Mouse (Mus musculus): ENCODE data around the gene Milr1. TPM values are rescaled to one million over a fixed set of nuclear protein-coding genes. Genes with fewer than 3 reads are reported as not detected.
A peak's percentile ranks its signal among the peaks of the same experiment; 100 is the strongest.
"Not testable (repeated sequence)": the region's sequence is repeated elsewhere in the genome, so short reads cannot be mapped to it uniquely, and the experiment has no call there.

Milr1 gene
- total and polyA plus RNA-seq, 2 experiments from 2014 or later = 0.37 TPM; not detected in 1

DNA sequence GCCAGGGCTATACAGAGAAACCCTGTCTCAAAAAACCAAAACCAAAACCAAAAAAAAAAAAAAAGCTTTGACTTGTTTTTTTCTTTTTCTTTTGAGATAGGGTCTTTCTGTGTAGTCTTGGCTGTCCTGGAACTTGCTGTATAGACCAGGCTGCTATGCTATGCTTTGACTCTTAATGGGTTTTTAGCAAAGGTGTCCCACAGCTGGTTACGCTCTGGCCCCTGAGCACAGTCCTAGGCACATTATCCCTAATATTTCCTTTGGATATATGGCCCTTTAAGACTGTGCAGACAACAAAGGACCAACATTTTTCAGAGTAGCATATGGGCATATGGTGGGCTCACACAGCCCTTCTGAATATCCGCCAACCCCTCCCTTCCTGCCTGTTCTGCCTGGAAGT, 11.9 kb upstream of the Milr1 start:
- peaks cover 13% of the 10 kb centered on the region for H3K4me1 ChIP-seq (ENCODE audit: insufficient read depth, low read length)

DNA sequence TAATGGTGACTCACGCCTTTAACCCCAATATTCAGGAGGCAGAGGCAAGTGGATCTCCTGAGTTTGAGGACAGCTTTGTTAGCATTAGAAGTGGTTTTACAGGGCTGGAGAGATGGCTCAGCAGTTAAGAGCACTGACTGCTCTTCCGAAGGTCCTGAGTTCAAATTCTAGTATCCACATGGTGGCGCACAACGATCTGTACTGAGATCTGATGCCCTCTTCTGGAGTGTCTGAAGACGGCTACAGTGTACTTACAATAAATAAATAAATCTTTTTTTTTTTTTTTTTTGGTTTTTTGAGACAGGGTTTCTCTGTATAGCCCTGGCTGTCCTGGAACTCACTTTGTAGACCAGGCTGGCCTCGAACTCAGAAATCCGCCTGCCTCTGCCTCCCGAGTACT, 10.3 kb upstream of the Milr1 start:
- DNase-seq (ENCODE audit: low spot score); ATAC-seq (ENCODE audit: low FRiP score); H3K9me3 ChIP-seq (ENCODE audit: low read length); H3K4me3 ChIP-seq (ENCODE audit: low read depth, low read length); H3K9ac ChIP-seq (replicated peaks; ENCODE audit: low read length, poor library complexity, severe bottlenecking); H3K36me3 ChIP-seq (ENCODE audit: insufficient read depth, low read length); H3K27me3 ChIP-seq (ENCODE audit: insufficient read depth, low read length); H3K27ac ChIP-seq (ENCODE audit: low read depth, low read length); H3K4me2 ChIP-seq (ENCODE audit: low read depth, low read length, poor library complexity, severe bottlenecking): not testable (repeated sequence)
- H3K4me1 ChIP-seq (ENCODE audit: insufficient read depth, low read length) = peaks cover 13% of the 10 kb centered on the region
- TF ChIP-seq CTCF (IDR thresholded peaks at IDR 0.05) = 0 out of 2 replicates have a peak, but pooled peaks have one; percentile 24
- 91% methylated on average over 5 of the region's 8 CpGs for WGBS

More for the DNA sequence above, 11.9 kb upstream of the Milr1 start:
- Histone ChIP-seq H3K36me3 (ENCODE audit: insufficient read depth, low read length) (no peaks in the 10 kb centered on the region), H3K9me3 (ENCODE audit: low read length) (no peaks in the 10 kb centered on the region), H3K4me3 (ENCODE audit: low read depth, low read length) (no peak overlapping the region), H3K9ac (replicated peaks; ENCODE audit: low read length, poor library complexity, severe bottlenecking) (no peak overlapping the region), H3K27ac (ENCODE audit: low read depth, low read length) (no peak overlapping the region), H3K4me2 (ENCODE audit: low read depth, low read length, poor library complexity, severe bottlenecking) (no peak overlapping the region), H3K27me3 (ENCODE audit: insufficient read depth, low read length) (no peaks in the 10 kb centered on the region)
- ATAC-seq (ENCODE audit: low FRiP score) (no peak), DNase-seq (ENCODE audit: low spot score) (no peak)
- TF ChIP-seq CTCF (IDR thresholded peaks at IDR 0.05) = no peak
- WGBS = 96% methylated on average over 2 of the region's 2 CpGs

DNA sequence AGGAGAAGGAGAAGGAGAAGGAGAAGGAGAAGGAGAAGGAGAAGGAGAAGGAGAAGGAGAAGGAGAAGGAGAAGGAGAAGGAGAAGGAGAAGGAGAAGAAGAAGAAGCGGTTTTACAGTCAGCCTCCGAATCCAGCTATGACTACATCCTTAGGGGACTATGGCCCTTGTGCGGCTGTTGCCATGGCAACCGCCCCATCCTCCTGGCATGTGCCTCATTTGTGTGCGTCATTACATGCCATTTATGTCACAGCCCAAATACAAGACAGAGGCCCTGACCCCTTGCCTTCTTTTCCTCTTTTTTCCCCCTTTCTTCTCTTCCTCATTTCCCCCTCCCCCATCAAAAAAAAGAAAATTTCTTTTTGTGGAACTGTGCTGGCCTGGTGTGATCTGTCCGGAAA, 9.8 kb upstream of the Milr1 start:
- no peak overlapping the region for H3K4me2 ChIP-seq (ENCODE audit: low read depth, low read length, poor library complexity, severe bottlenecking)
- peak; percentile 65 for DNase-seq (ENCODE audit: low spot score)
- no peak overlapping the region for H3K27ac ChIP-seq (ENCODE audit: low read depth, low read length)
- peaks cover 12% of the 10 kb centered on the region for H3K4me1 ChIP-seq (ENCODE audit: insufficient read depth, low read length)
- H3K27me3 ChIP-seq (ENCODE audit: insufficient read depth, low read length) = no peaks in the 10 kb centered on the region
- TF ChIP-seq CTCF (IDR thresholded peaks at IDR 0.05) = no peak
- H3K9ac ChIP-seq (replicated peaks; ENCODE audit: low read length, poor library complexity, severe bottlenecking) = no peak overlapping the region
- no peak overlapping the region for H3K4me3 ChIP-seq (ENCODE audit: low read depth, low read length)
- no peaks in the 10 kb centered on the region for H3K36me3 ChIP-seq (ENCODE audit: insufficient read depth, low read length)
- no peak for ATAC-seq (ENCODE audit: low FRiP score)
- no peaks in the 10 kb centered on the region for H3K9me3 ChIP-seq (ENCODE audit: low read length)
- 20% methylated on average over 6 of the region's 6 CpGs for WGBS

DNA sequence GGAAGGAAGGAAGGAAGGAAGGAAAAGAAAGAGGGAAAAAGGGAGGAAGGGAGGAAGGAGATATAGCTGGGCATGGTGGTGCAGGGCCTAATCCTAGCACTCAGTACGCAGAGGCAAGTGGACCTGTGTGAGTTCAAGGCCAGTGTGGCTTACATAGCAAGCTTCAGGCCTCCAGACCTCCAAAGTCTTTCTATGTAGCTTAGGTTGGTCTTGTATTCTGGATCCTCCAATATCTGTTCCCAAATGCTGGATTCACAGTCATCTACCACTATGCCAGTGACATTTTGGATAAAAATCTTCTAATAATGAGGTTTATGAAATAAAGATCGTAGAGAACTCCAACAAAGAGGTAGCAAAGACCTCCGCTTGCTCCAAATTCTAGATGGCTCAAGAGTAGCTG, 9.2 kb upstream of the Milr1 start:
- no peak overlapping the region for H3K4me3 ChIP-seq (ENCODE audit: low read depth, low read length)
- H3K9me3 ChIP-seq (ENCODE audit: low read length) = no peaks in the 10 kb centered on the region
- no peak overlapping the region for H3K4me2 ChIP-seq (ENCODE audit: low read depth, low read length, poor library complexity, severe bottlenecking)
- H3K27me3 ChIP-seq (ENCODE audit: insufficient read depth, low read length) = no peaks in the 10 kb centered on the region
- 95% methylated on average over 3 of the region's 3 CpGs for WGBS
- ATAC-seq (ENCODE audit: low FRiP score) (no peak), DNase-seq (ENCODE audit: low spot score) (no peak)
- peaks cover 8% of the 10 kb centered on the region; the same call in 1 of the 2 replicates for H3K4me1 ChIP-seq (ENCODE audit: insufficient read depth, low read length)
- no peak for TF ChIP-seq CTCF (IDR thresholded peaks at IDR 0.05)
- no peak overlapping the region for H3K27ac ChIP-seq (ENCODE audit: low read depth, low read length)
- H3K36me3 ChIP-seq (ENCODE audit: insufficient read depth, low read length) = no peaks in the 10 kb centered on the region
- no peak overlapping the region for H3K9ac ChIP-seq (replicated peaks; ENCODE audit: low read length, poor library complexity, severe bottlenecking)

DNA sequence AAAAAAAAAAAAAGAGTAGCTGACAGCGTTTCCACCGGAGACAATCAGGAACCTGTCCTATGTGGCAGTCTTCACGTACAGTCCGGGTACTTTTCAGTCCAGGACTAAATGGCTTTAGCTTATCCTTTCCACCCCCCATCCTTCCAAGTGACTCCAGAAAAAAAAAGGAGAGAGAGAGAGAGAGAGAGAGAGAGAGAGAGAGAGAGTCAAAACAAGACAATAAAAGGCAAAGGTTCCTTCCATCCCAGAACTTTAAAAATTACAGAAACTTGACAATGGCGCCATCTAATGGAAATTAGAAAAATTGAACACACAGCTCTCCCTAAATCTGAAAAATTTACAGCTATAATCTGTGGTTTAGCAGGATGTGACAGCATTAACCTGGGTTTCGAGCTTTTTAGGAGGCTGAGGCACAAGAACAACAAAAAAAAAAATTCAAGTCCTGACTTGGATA, 8.6 kb upstream of the Milr1 start:
- peak; percentile 71 for DNase-seq (ENCODE audit: low spot score)

DNA sequence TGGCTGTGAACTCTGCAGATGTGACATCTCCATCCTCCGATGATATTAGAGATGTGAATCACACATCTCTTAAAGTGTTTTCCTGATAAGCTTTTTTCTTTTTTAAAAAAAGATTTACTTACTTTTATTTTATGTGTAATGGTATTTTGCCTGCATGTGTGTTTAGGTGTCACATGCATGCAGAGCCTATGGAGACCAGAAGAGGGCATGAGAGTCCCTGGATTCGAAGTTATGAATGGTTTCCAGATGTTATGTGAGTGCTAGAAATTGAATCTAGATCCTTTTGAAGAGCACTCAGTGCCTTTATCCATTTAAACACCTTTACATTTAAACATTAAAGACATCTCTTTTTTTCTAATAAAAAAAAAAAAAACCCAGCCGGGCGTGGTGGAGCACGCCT, 6.1 kb upstream of the Milr1 start:
- Histone ChIP-seq H3K27ac (ENCODE audit: low read depth, low read length) (no peak overlapping the region), H3K9ac (replicated peaks; ENCODE audit: low read length, poor library complexity, severe bottlenecking) (no peak overlapping the region), H3K9me3 (ENCODE audit: low read length) (no peaks in the 10 kb centered on the region), H3K4me3 (ENCODE audit: low read depth, low read length) (no peak overlapping the region), H3K4me2 (ENCODE audit: low read depth, low read length, poor library complexity, severe bottlenecking) (no peak overlapping the region), H3K27me3 (ENCODE audit: insufficient read depth, low read length) (no peaks in the 10 kb centered on the region), H3K4me1 (ENCODE audit: insufficient read depth, low read length) (no peaks in the 10 kb centered on the region), H3K36me3 (ENCODE audit: insufficient read depth, low read length) (no peaks in the 10 kb centered on the region)
- no peak for DNase-seq (ENCODE audit: low spot score)
- ATAC-seq (ENCODE audit: low FRiP score) = no peak
- WGBS = 91% methylated on average over 5 of the region's 5 CpGs
- TF ChIP-seq CTCF (IDR thresholded peaks at IDR 0.05) = peak; percentile 51

More for the DNA sequence above, 8.6 kb upstream of the Milr1 start:
- peak; percentile 82 for TF ChIP-seq CTCF (IDR thresholded peaks at IDR 0.05)
- no peak for ATAC-seq (ENCODE audit: low FRiP score)
- 39% methylated on average over 6 of the region's 6 CpGs for WGBS
- Histone ChIP-seq H3K4me3 (ENCODE audit: low read depth, low read length) (no peak overlapping the region), H3K36me3 (ENCODE audit: insufficient read depth, low read length) (no peaks in the 10 kb centered on the region), H3K27me3 (ENCODE audit: insufficient read depth, low read length) (no peaks in the 10 kb centered on the region), H3K4me2 (ENCODE audit: low read depth, low read length, poor library complexity, severe bottlenecking) (no peak overlapping the region), H3K9me3 (ENCODE audit: low read length) (no peaks in the 10 kb centered on the region), H3K27ac (ENCODE audit: low read depth, low read length) (no peak overlapping the region), H3K4me1 (ENCODE audit: insufficient read depth, low read length) (peaks cover 3% of the 10 kb centered on the region; the same call in 1 of the 2 replicates), H3K9ac (replicated peaks; ENCODE audit: low read length, poor library complexity, severe bottlenecking) (no peak overlapping the region)

DNA sequence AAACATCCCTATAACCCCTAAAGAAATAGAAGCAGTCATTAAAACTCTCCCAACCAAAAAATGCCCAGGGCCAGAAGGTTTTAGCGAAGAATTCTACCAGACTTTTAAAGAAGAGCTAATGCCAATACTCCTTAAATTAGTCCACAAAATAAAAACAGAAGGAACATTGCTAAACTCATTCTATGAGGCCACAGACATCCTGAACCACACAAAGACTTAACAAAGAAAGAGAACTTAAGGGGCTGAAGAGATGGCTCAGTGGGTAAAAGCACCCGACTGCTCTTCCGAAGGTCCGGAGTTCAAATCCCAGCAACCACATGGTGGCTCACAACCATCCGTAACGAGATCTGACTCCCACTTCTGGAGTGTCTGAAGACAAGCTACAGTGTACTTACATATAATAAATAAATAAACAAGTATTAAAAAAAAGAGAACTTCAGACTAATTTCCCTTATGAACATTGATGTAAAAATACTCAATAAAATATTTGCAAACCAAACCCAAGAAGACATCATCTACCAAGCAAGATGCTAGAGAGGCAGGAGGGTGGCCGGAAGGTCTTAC, 1.4 kb upstream of the Milr1 start:
- H3K4me2 ChIP-seq (ENCODE audit: low read depth, low read length, poor library complexity, severe bottlenecking); H3K27me3 ChIP-seq (ENCODE audit: insufficient read depth, low read length); H3K27ac ChIP-seq (ENCODE audit: low read depth, low read length); DNase-seq (ENCODE audit: low spot score); H3K9ac ChIP-seq (replicated peaks; ENCODE audit: low read length, poor library complexity, severe bottlenecking); H3K4me1 ChIP-seq (ENCODE audit: insufficient read depth, low read length); ATAC-seq (ENCODE audit: low FRiP score); H3K9me3 ChIP-seq (ENCODE audit: low read length); H3K36me3 ChIP-seq (ENCODE audit: insufficient read depth, low read length); H3K4me3 ChIP-seq (ENCODE audit: low read depth, low read length): not testable (repeated sequence)
- 97% methylated on average over 7 of the region's 7 CpGs for WGBS

Data from midbrain, postnatal 0 days (tissue).